Mouse (Mus musculus) liver, postnatal 0 days (tissue): ENCODE results near the gene Magea5. TPM values are rescaled to one million over a fixed set of nuclear protein-coding genes. Genes with fewer than 3 reads are reported as not detected.
"Not testable (repeated sequence)": the region's sequence is repeated elsewhere in the genome, so short reads cannot be mapped to it uniquely, and the experiment has no call there.

ENCODE experiments used
- ATAC-seq: fragments of 200-750 bp; cut with Nextera tagmentation; 2 replicates; pipeline ENCODE4 v1.8.0; 2017; ENCODE audit warnings: mild to moderate bottlenecking, moderate library complexity
- DNase-seq: peaks from one replicate; pipeline ENCODE4 v3.0.0-alpha.2; 2016
- H3K27ac ChIP-seq: fragments of 300-500 bp; sonication (generic); 2 replicates; pipeline ENCODE4 v1.5.1; 2014; ENCODE audit warnings: antibody characterized with exemption, moderate library complexity, mild to moderate bottlenecking, low read depth
- H3K27me3 ChIP-seq: fragments of 300-500 bp; sonication (generic); 2 replicates; pipeline ENCODE4 v1.6.1; 2014; ENCODE audit warnings: low read length, control low read depth, mixed read lengths; ENCODE audit not compliant: insufficient read depth
- H3K36me3 ChIP-seq: fragments of 300-500 bp; sonication (generic); replicated peaks from 2 replicates; pipeline ENCODE4 v1.6.1; 2014; ENCODE audit warnings: mild to moderate bottlenecking, control low read depth, low read length, moderate library complexity, mixed read lengths; ENCODE audit not compliant: insufficient read depth
- H3K4me1 ChIP-seq: fragments of 300-500 bp; sonication (generic); 2 replicates; pipeline ENCODE4 v1.6.1; 2014; ENCODE audit warnings: antibody characterized with exemption, mild to moderate bottlenecking, control low read depth; ENCODE audit not compliant: insufficient read depth
- H3K4me2 ChIP-seq: fragments of 300-500 bp; sonication (generic); 2 replicates; pipeline ENCODE4 v1.6.1; 2014; ENCODE audit warnings: low read depth, mild to moderate bottlenecking, low read length, moderate library complexity, mixed read lengths
- H3K4me3 ChIP-seq: fragments of 300-500 bp; sonication (generic); 2 replicates; pipeline ENCODE4 v1.5.1; 2014; ENCODE audit warnings: low read depth, low read length
- H3K9ac ChIP-seq: fragments of 300-500 bp; sonication (generic); replicated peaks from 2 replicates; pipeline ENCODE4 v1.6.1; 2014; ENCODE audit warnings: mild to moderate bottlenecking, moderate library complexity
- H3K9me3 ChIP-seq: fragments of 300-500 bp; sonication (generic); 2 replicates; pipeline ENCODE4 v1.6.1; 2016; ENCODE audit warnings: mild to moderate bottlenecking, control low read depth, low read length, mixed read lengths
- CTCF ChIP-seq: sonication (generic); IDR thresholded peaks from 2 replicates; pipeline ENCODE4 v1.5.1; 2016; ENCODE audit warnings: antibody characterized with exemption, low read depth
- EP300 ChIP-seq: IDR thresholded peaks from 2 replicates; pipeline ENCODE4 v1.6.1; 2016; ENCODE audit warnings: antibody characterized with exemption, low read depth, mild to moderate bottlenecking
- WGBS: fragments of 180-500 bp; shearing (Covaris S2); extraction: QIAGEN DNeasy Blood & Tissue Kit; methylation state at CpG from one replicate; pipeline ENCODE4 v1.1.7; 2014; ENCODE audit not compliant: insufficient replicate concordance; 5-methylcytosine and 5-hydroxymethylcytosine counted together
- polyA plus RNA-seq: library from polyadenylated mRNA; unstranded; fragments of >200 nt; fragmentation: Nextera tagmentation; extraction: Ambion mirVana; gene quantifications from 2 replicates; pipeline ENCODE4 v1.2.1, GENCODE M21; 2015

The Magea5 gene
- not detected in 2 replicates for polyA plus RNA-seq

GRCm38 (mm10) chrX:155063045-155063444 lies at the start of gene Magea5:
TSS of gene Magea5 (minus strand) at chrX:155063145.
- not testable (repeated sequence) for H3K27me3 ChIP-seq, DNase-seq, H3K4me1 ChIP-seq, H3K27ac ChIP-seq, H3K9me3 ChIP-seq, H3K9ac ChIP-seq, H3K4me3 ChIP-seq, H3K36me3 ChIP-seq, H3K4me2 ChIP-seq, ATAC-seq
- WGBS: 72% methylated on average over 15 of the region's 16 CpGs

- TF ChIP-seq CTCF (peak; percentile 43), EP300 (no peak)
- Histone ChIP-seq H3K4me3 (no peak overlapping the region), H3K4me1 (no peaks in the 10 kb centered on the region), H3K4me2 (no peak overlapping the region), H3K9me3 (no peaks in the 10 kb centered on the region), H3K27ac (no peak overlapping the region), H3K9ac (no peak overlapping the region), H3K27me3 (no peaks in the 10 kb centered on the region), H3K36me3 (no peaks in the 10 kb centered on the region)
- no peak for ATAC-seq
- no peak for DNase-seq
These were observed 35.1 kb upstream of the Magea5 start for GRCm38 (mm10) chrX:155098024-155098423.

GRCm38 (mm10) chrX:155093566-155093965 lies 30.6 kb upstream of the Magea5 start, which contains the start of gene Magea2:
TSS of gene Magea2 (minus strand) at chrX:155093666.
- not testable (repeated sequence) for ATAC-seq
- 88% methylated on average over 3 of the region's 4 CpGs for WGBS

GRCm38 (mm10) chrX:155089693-155090092 lies 26.7 kb upstream of the Magea5 start, which contains the start of gene Magea1:
TSS of gene Magea1 (minus strand) at chrX:155089793.
- H3K27ac ChIP-seq, ATAC-seq: not testable (repeated sequence)
- WGBS: 100% methylated on average over 1 of the region's 2 CpGs

More at GRCm38 (mm10) chrX:155093566-155093965, 30.6 kb upstream of the Magea5 start, which contains the start of gene Magea2:
- H3K9ac ChIP-seq, H3K4me2 ChIP-seq, DNase-seq, H3K27ac ChIP-seq, H3K4me3 ChIP-seq, H3K9me3 ChIP-seq, H3K36me3 ChIP-seq, H3K4me1 ChIP-seq, H3K27me3 ChIP-seq: not testable (repeated sequence)

More at GRCm38 (mm10) chrX:155089693-155090092, 26.7 kb upstream of the Magea5 start, which contains the start of gene Magea1:
- not testable (repeated sequence) for H3K4me2 ChIP-seq, H3K4me1 ChIP-seq, H3K9ac ChIP-seq, H3K27me3 ChIP-seq, DNase-seq, H3K9me3 ChIP-seq, H3K36me3 ChIP-seq, H3K4me3 ChIP-seq

Other genes starting within 250 kb of the Magea5 start
- gene Cldn34b1, start 172.9 kb downstream of the Magea5 start, polyA plus RNA-seq: not detected in 2 replicates
- gene Magea6, start 127.2 kb downstream of the Magea5 start, polyA plus RNA-seq: not detected in 2 replicates
- not detected in 2 replicates for gene Magea3, start 113.6 kb downstream of the Magea5 start, polyA plus RNA-seq
- not detected in 2 replicates for gene Magea8, start 67.3 kb downstream of the Magea5 start, polyA plus RNA-seq
- gene Magea1, start 26.6 kb upstream of the Magea5 start, polyA plus RNA-seq: not detected in 2 replicates
- gene Magea2, start 30.5 kb upstream of the Magea5 start, polyA plus RNA-seq: not detected in 2 replicates
- not detected in 2 replicates for gene Cldn34b2, start 65.3 kb upstream of the Magea5 start, polyA plus RNA-seq
- gene Sat1, start 153.3 kb upstream of the Magea5 start, polyA plus RNA-seq: 179 and 186 TPM in 2 replicates
- 8.5 and 9.1 TPM in 2 replicates for gene Acot9, start 199.3 kb upstream of the Magea5 start, polyA plus RNA-seq